Mouse (Mus musculus): Measurements from ENCODE around the gene Ccdc188. TPM values are rescaled to one million over a fixed set of nuclear protein-coding genes. Genes with fewer than 3 reads are reported as not detected.

The Ccdc188 gene
- polyA plus RNA-seq, 1 experiment from 2014 or later = not detected

GRCm38 (mm10) chr16:18197881-18198280 lies 19.8 kb upstream of the Ccdc188 start:
- Histone ChIP-seq H3K9me3 (ENCODE audit: control insufficient read depth, low read length) (no peaks in the 10 kb centered on the region), H3K4me3 (ENCODE audit: low read depth, low read length) (no peak overlapping the region), H3K4me2 (ENCODE audit: low read depth) (no peak overlapping the region), H3K27me3 (ENCODE audit: control insufficient read depth, insufficient read depth, low read length) (no peaks in the 10 kb centered on the region), H3K36me3 (ENCODE audit: control insufficient read depth, insufficient read depth, low read length) (no peaks in the 10 kb centered on the region), H3K9ac (ENCODE audit: low read length) (no peak overlapping the region), H3K4me1 (ENCODE audit: control insufficient read depth, insufficient read depth, low read length) (peaks cover 38% of the 10 kb centered on the region), H3K27ac (ENCODE audit: low read depth, low read length) (no peak overlapping the region)
- 86% methylated on average over 6 of the region's 6 CpGs for WGBS
- DNase-seq (ENCODE audit: low spot score) (no peak), ATAC-seq (ENCODE audit: insufficient read depth, low FRiP score, low TSS enrichment) (no peak)

GRCm38 (mm10) chr16:18198365-18199098 lies 19.1 kb upstream of the Ccdc188 start:
- H3K36me3 ChIP-seq (ENCODE audit: control insufficient read depth, insufficient read depth, low read length) = no peaks in the 10 kb centered on the region
- no peak overlapping the region for H3K9ac ChIP-seq (ENCODE audit: low read length)
- WGBS = 54% methylated on average over 10 of the region's 10 CpGs
- H3K4me1 ChIP-seq (ENCODE audit: control insufficient read depth, insufficient read depth, low read length) = peaks cover 38% of the 10 kb centered on the region
- no peaks in the 10 kb centered on the region for H3K27me3 ChIP-seq (ENCODE audit: control insufficient read depth, insufficient read depth, low read length)
- no peaks in the 10 kb centered on the region for H3K9me3 ChIP-seq (ENCODE audit: control insufficient read depth, low read length)
- ATAC-seq (ENCODE audit: insufficient read depth, low FRiP score, low TSS enrichment) (peak; percentile 24; the same call in 1 of the 2 replicates), DNase-seq (ENCODE audit: low spot score) (no peak)
- no peak overlapping the region for H3K27ac ChIP-seq (ENCODE audit: low read depth, low read length)
- H3K4me2 ChIP-seq (ENCODE audit: low read depth) = no peak overlapping the region
- H3K4me3 ChIP-seq (ENCODE audit: low read depth, low read length) = no peak overlapping the region

GRCm38 (mm10) chr16:18200062-18200461 lies 17.6 kb upstream of the Ccdc188 start:
- WGBS = 88% methylated on average over 2 of the region's 2 CpGs
- Histone ChIP-seq H3K4me1 (ENCODE audit: control insufficient read depth, insufficient read depth, low read length) (peaks cover 28% of the 10 kb centered on the region), H3K9ac (ENCODE audit: low read length) (no peak overlapping the region), H3K27ac (ENCODE audit: low read depth, low read length) (no peak overlapping the region), H3K4me3 (ENCODE audit: low read depth, low read length) (no peak overlapping the region), H3K4me2 (ENCODE audit: low read depth) (no peak overlapping the region), H3K36me3 (ENCODE audit: control insufficient read depth, insufficient read depth, low read length) (no peaks in the 10 kb centered on the region), H3K27me3 (ENCODE audit: control insufficient read depth, insufficient read depth, low read length) (no peaks in the 10 kb centered on the region), H3K9me3 (ENCODE audit: control insufficient read depth, low read length) (no peaks in the 10 kb centered on the region)
- ATAC-seq (ENCODE audit: insufficient read depth, low FRiP score, low TSS enrichment) (no peak), DNase-seq (ENCODE audit: low spot score) (no peak)

- no peak for DNase-seq (ENCODE audit: low spot score)
- H3K4me1 ChIP-seq (ENCODE audit: control insufficient read depth, insufficient read depth, low read length) = peaks cover 24% of the 10 kb centered on the region
- WGBS = 50% methylated on average over 1 of the region's 1 CpGs
Observed at GRCm38 (mm10) chr16:18201620-18202019, 16.1 kb upstream of the Ccdc188 start.

GRCm38 (mm10) chr16:18202061-18202460 lies 15.6 kb upstream of the Ccdc188 start:
- H3K4me2 ChIP-seq (ENCODE audit: low read depth) = no peak overlapping the region
- H3K4me1 ChIP-seq (ENCODE audit: control insufficient read depth, insufficient read depth, low read length) = peaks cover 24% of the 10 kb centered on the region
- no peaks in the 10 kb centered on the region for H3K27me3 ChIP-seq (ENCODE audit: control insufficient read depth, insufficient read depth, low read length)
- no peak overlapping the region for H3K9ac ChIP-seq (ENCODE audit: low read length)
- H3K36me3 ChIP-seq (ENCODE audit: control insufficient read depth, insufficient read depth, low read length) = no peaks in the 10 kb centered on the region
- no peak overlapping the region for H3K27ac ChIP-seq (ENCODE audit: low read depth, low read length)
- no peaks in the 10 kb centered on the region for H3K9me3 ChIP-seq (ENCODE audit: control insufficient read depth, low read length)
- WGBS = 85% methylated on average over 1 of the region's 1 CpGs
- DNase-seq (ENCODE audit: low spot score) (no peak), ATAC-seq (ENCODE audit: insufficient read depth, low FRiP score, low TSS enrichment) (no peak)
- H3K4me3 ChIP-seq (ENCODE audit: low read depth, low read length) = no peak overlapping the region

More at GRCm38 (mm10) chr16:18201620-18202019, 16.1 kb upstream of the Ccdc188 start:
- Histone ChIP-seq H3K27me3 (ENCODE audit: control insufficient read depth, insufficient read depth, low read length) (no peaks in the 10 kb centered on the region), H3K4me3 (ENCODE audit: low read depth, low read length) (no peak overlapping the region), H3K36me3 (ENCODE audit: control insufficient read depth, insufficient read depth, low read length) (no peaks in the 10 kb centered on the region), H3K9me3 (ENCODE audit: control insufficient read depth, low read length) (no peaks in the 10 kb centered on the region), H3K4me2 (ENCODE audit: low read depth) (no peak overlapping the region), H3K27ac (ENCODE audit: low read depth, low read length) (no peak overlapping the region), H3K9ac (ENCODE audit: low read length) (no peak overlapping the region)
- ATAC-seq (ENCODE audit: insufficient read depth, low FRiP score, low TSS enrichment) = no peak

- 48% methylated on average over 7 of the region's 7 CpGs for WGBS
- peak; percentile 30; the same call in 1 of the 2 replicates for ATAC-seq (ENCODE audit: insufficient read depth, low FRiP score, low TSS enrichment)
Observed at GRCm38 (mm10) chr16:18203430-18204091, 14.1 kb upstream of the Ccdc188 start.

GRCm38 (mm10) chr16:18210701-18211416 lies 6.8 kb upstream of the Ccdc188 start:
- no peak for ATAC-seq (ENCODE audit: insufficient read depth, low FRiP score, low TSS enrichment)
- DNase-seq (ENCODE audit: low spot score) = peak; percentile 69

More at GRCm38 (mm10) chr16:18203430-18204091, 14.1 kb upstream of the Ccdc188 start:
- Histone ChIP-seq H3K4me2 (ENCODE audit: low read depth) (no peak overlapping the region), H3K9me3 (ENCODE audit: control insufficient read depth, low read length) (no peaks in the 10 kb centered on the region), H3K9ac (ENCODE audit: low read length) (no peak overlapping the region), H3K4me1 (ENCODE audit: control insufficient read depth, insufficient read depth, low read length) (peaks cover 13% of the 10 kb centered on the region), H3K27me3 (ENCODE audit: control insufficient read depth, insufficient read depth, low read length) (no peaks in the 10 kb centered on the region), H3K27ac (ENCODE audit: low read depth, low read length) (no peak overlapping the region), H3K4me3 (ENCODE audit: low read depth, low read length) (no peak overlapping the region), H3K36me3 (ENCODE audit: control insufficient read depth, insufficient read depth, low read length) (no peaks in the 10 kb centered on the region)
- DNase-seq (ENCODE audit: low spot score) = no peak

GRCm38 (mm10) chr16:18211417-18212171 lies 6.1 kb upstream of the Ccdc188 start:
- Histone ChIP-seq H3K4me2 (ENCODE audit: low read depth) (no peak overlapping the region), H3K27me3 (ENCODE audit: control insufficient read depth, insufficient read depth, low read length) (no peaks in the 10 kb centered on the region), H3K4me1 (ENCODE audit: control insufficient read depth, insufficient read depth, low read length) (peaks cover 13% of the 10 kb centered on the region), H3K36me3 (ENCODE audit: control insufficient read depth, insufficient read depth, low read length) (no peaks in the 10 kb centered on the region), H3K9me3 (ENCODE audit: control insufficient read depth, low read length) (no peaks in the 10 kb centered on the region), H3K4me3 (ENCODE audit: low read depth, low read length) (no peak overlapping the region), H3K9ac (ENCODE audit: low read length) (no peak overlapping the region), H3K27ac (ENCODE audit: low read depth, low read length) (no peak overlapping the region)
- DNase-seq (ENCODE audit: low spot score) = peak; percentile 92
- WGBS = 50% methylated on average over 10 of the region's 10 CpGs
- peak; percentile 25; the same call in 1 of the 2 replicates for ATAC-seq (ENCODE audit: insufficient read depth, low FRiP score, low TSS enrichment)

More at GRCm38 (mm10) chr16:18210701-18211416, 6.8 kb upstream of the Ccdc188 start:
- no peaks in the 10 kb centered on the region for H3K27me3 ChIP-seq (ENCODE audit: control insufficient read depth, insufficient read depth, low read length)
- no peak overlapping the region for H3K4me3 ChIP-seq (ENCODE audit: low read depth, low read length)
- H3K36me3 ChIP-seq (ENCODE audit: control insufficient read depth, insufficient read depth, low read length) = no peaks in the 10 kb centered on the region
- H3K4me2 ChIP-seq (ENCODE audit: low read depth) = no peak overlapping the region
- peaks cover 13% of the 10 kb centered on the region for H3K4me1 ChIP-seq (ENCODE audit: control insufficient read depth, insufficient read depth, low read length)
- no peak overlapping the region for H3K9ac ChIP-seq (ENCODE audit: low read length)
- H3K9me3 ChIP-seq (ENCODE audit: control insufficient read depth, low read length) = no peaks in the 10 kb centered on the region
- no peak overlapping the region for H3K27ac ChIP-seq (ENCODE audit: low read depth, low read length)
- 22% methylated on average over 7 of the region's 8 CpGs for WGBS

All from neural tube, embryonic 11.5 days (tissue).